Mouse (Mus musculus) T-cell, adult 2 months (primary cell): Measurements from ENCODE around the gene Amt.
A peak's percentile ranks its signal among the peaks of the same experiment; 100 is the strongest.

Source experiments
- DNase-seq: peaks from one replicate; pipeline ENCODE4 v3.0.0; 2022; ENCODE audit warnings: low spot score

Amt gene

GRCm38 (mm10) chr9:108339886-108340257 lies 43.2 kb downstream of the Amt start:
- peak; percentile 12 for DNase-seq

GRCm38 (mm10) chr9:108340258-108341138 lies 43.8 kb downstream of the Amt start:
- peak; percentile 22 for DNase-seq

GRCm38 (mm10) chr9:108341139-108341475 lies 44.5 kb downstream of the Amt start:
- DNase-seq, result no peak

GRCm38 (mm10) chr9:108341801-108342200 lies 45.1 kb downstream of the Amt start:
- DNase-seq, result no peak

GRCm38 (mm10) chr9:108342301-108342831 lies 45.7 kb downstream of the Amt start:
- peak; percentile 30 for DNase-seq

- DNase-seq, result no peak
Measured at GRCm38 (mm10) chr9:108343331-108343730, 46.7 kb downstream of the Amt start.

GRCm38 (mm10) chr9:108343835-108344234 lies 47.2 kb downstream of the Amt start:
- DNase-seq, result no peak

GRCm38 (mm10) chr9:108344471-108344870 lies 47.8 kb downstream of the Amt start:
- DNase-seq, result no peak

GRCm38 (mm10) chr9:108347024-108347423 lies 50.4 kb downstream of the Amt start:
- DNase-seq, result no peak

- DNase-seq, result peak; percentile 81
Measured at GRCm38 (mm10) chr9:108347540-108348289, 51.1 kb downstream of the Amt start, which contains the start of gene Usp4. TSS of gene Usp4 (plus strand) at chr9:108347853.

- DNase-seq, result no peak
Measured at GRCm38 (mm10) chr9:108348290-108348680, 51.6 kb downstream of the Amt start.

GRCm38 (mm10) chr9:108349727-108350126 lies 53.1 kb downstream of the Amt start:
- DNase-seq, result no peak
